Mouse (Mus musculus): ENCODE measurements at regions not wholly inside any gene's neighbourhood (a gene's known extent, or its start where the extent isn't known, plus 50 kb on each side); places are given as distances from the start of the nearest gene placed in this dataset.

GRCm38 (mm10) chr3:38255674-38256073 lies 229.0 kb downstream of the Ankrd50 start:
- TF ChIP-seq EP300 (IDR thresholded peaks at IDR 0.05; ENCODE audit: low read depth) = no peak
- peak; percentile 70 for TF ChIP-seq CTCF (IDR thresholded peaks at IDR 0.05; ENCODE audit: low read depth)
